Mouse (Mus musculus) ovary, adult 18-20 months (tissue): ENCODE measurements at regions not wholly inside any gene's neighbourhood (a gene's known extent, or its start where the extent isn't known, plus 50 kb on each side); places are given as distances from the start of the nearest gene placed in this dataset.

ENCODE experiments used
- DNase-seq: peaks from one replicate; pipeline ENCODE4 v3.0.0; 2022; ENCODE audit warnings: low spot score, mixed read lengths

GRCm38 (mm10) chr1:186909518-186910105 lies 57.6 kb upstream of the D1Pas1 start:
- no peak for DNase-seq

- DNase-seq: no peak
These were observed 58.1 kb upstream of the D1Pas1 start for GRCm38 (mm10) chr1:186909073-186909472.

DNA sequence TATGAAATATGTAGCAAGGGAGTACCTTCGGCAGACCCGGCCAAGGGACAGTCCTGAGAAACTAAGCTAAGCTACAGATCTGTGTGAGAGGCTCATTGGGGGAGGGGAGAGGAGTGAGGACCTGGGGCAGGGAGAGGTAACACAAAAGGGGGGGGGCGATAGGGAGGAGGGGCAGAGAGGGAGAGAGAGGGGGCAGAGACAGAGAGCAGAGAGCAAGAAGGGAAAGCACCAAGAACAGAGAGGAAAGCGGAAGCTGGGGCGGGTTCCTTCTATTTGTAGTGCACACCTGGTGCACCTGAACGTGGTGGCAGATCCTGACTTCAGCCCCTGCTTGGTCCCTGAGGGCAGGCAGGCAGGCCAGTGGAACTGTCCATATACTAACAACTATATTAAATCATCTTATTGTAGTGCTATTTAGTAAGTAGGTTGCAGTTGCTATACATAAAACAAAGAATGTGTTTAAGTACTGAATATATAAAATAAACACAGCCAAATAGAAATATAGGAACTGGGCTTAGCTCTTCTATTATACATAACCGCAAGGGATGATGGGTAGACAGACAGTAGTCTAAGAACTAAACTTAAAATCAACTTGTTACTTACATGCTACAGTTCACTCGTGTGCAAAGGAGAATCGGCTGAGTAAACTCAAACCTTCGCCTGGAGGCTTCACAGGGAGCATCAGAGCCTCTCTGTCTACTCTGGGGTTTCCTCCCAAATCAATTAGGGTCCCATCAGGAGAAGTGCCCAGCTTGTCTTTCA lies 59.6 kb upstream of the D1Pas1 start:
- no peak for DNase-seq

DNA sequence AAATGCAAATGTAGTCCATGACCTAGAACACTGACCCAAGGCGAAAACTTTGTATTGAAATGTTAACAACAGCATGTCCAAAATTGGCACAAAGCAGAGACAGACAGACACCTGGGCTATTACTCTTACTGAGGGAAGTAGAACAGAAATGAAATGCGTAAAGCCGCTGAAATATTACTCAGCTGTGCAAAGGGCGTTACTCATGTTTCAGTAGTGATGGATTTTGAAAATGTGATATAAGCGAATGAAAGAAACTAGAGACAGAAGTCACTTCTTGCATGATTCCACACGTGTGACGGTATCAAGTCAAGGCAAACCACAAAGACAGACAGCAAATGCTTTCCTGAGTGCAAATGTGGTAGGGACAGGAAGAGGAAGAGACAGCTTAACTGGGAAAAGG lies 61.3 kb upstream of the D1Pas1 start:
- no peak for DNase-seq

GRCm38 (mm10) chr1:186901548-186901947 lies 65.7 kb upstream of the D1Pas1 start:
- no peak for DNase-seq

DNA sequence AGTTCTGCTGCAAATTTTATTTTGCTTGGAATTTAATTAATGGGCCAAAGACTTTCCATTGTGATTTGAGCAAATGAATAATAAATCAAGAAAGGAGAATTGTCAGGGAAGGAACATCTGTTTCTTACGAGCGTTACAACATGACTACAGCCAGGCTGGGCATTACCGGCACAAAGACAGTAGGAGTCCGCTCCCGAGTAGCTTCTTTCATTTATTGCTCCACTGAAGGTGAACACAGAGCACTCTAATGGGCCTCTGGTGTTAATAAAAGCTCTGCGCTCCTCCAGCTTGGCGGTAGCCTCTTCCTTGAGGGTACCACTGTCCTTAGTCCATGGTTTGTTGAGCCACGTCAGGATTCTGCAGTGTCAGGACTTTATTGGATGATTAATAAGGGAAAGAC lies 69.0 kb upstream of the D1Pas1 start:
- no peak for DNase-seq

DNA sequence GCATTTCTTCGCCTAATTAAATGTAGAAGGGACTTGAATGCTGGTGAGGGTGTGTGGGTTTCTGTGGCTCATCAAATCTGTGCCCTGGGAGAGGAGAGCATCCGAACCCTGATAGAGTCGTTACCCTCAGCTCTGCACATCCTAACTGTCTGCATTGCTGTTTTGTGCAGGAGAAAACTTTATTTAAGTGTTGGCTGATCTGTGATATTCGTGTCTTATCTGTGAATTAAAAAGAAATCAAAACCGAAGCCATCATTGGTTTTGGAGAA lies 77.7 kb upstream of the D1Pas1 start:
- DNase-seq: no peak

DNA sequence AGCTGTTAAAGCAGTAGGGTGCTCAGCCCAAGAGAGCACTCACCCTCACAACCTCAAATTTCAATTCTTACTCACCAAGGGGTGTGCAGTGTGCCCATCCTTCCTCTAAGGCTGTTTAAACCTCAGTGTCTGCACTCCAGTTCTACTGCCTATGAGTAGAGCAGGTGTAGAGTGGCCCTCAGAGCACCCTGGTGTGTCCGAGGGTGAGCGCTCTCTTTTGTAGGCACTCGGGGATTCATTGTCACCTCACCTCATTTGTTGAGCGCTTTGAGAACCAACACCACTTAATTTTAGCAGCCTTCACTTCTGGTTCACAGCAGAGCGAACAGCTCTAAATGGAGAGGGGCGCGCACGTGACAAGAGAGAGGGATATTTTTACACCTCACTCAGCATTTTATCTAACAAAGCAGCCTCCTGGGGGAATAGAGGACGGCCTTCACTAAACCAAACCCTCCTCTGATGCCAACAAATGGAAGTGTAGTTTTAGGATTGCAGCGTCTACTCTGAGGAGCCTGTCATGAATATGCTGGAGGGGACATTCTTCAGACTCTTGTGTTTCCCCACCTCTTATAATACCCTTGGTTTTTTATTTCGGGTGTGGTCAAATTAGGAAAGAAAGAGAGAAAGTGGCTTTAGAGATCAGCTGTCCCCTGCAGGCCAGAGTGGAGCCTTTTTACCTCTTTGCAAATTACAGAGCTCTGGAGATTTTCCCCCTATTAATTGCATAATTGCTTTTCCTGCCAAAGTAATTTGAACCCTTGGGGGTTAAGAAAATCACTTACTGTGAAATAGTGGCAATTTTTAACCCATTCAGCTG lies 78.2 kb upstream of the D1Pas1 start:
- no peak for DNase-seq

GRCm38 (mm10) chr1:186887127-186887526 lies 80.1 kb upstream of the D1Pas1 start:
- no peak for DNase-seq

DNA sequence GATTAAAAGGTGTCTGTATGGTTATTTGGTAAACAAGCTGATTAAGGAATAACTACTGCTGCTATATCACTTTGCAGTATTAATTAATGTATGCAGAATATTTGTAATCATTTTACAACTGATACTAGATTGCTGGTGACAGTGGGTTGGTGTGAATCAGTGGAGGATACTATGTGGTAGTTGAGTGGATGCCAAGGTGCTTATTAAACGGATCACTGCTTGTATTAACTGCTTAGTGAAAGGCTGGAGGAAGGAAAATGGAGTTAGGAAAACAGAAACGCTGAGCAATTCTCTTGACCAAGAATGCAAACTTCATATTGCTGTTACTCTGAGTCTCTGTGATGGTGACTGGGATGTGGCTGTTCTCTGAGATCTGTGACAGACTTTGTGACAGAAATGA lies 86.8 kb upstream of the D1Pas1 start:
- no peak for DNase-seq

DNA sequence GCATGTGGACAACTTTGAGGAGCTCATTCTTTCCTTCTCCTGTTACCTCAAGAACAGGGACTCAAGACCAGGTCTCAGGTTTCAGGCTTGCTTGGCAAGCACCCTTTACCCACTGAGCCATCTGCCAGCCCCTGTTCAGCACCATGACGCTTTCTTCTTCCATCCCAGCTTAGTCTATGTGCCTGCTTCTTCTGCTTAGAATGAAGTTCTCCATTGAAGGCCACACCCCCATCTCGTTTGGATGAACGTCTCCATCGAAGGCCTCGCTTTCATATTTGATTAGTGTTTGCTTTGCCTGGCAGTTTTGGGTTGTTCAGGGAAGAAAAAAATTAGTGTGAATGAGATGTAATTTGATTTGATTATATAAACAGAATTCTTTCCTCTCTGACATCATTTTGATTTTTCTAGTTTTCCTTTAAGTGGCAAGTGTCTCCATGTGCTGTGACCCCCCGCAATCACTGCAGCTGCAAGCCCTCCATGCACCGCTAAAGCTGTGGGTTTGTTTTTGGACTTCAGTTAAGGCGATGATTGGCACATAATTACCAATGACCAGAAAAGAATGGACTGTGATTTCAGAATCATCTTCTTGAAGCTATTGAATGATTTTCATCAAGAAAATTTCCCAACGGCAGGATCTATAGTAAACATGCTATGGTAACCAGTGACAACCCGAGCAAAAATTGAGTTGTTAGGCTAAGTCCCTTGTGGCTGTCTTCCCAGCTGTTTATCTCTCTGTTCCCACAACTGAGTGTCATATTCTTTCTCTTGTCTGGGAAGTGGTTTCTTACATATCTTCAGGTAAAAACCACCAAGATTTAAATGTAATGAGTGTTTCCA lies 106.4 kb upstream of the D1Pas1 start:
- DNase-seq: no peak

DNA sequence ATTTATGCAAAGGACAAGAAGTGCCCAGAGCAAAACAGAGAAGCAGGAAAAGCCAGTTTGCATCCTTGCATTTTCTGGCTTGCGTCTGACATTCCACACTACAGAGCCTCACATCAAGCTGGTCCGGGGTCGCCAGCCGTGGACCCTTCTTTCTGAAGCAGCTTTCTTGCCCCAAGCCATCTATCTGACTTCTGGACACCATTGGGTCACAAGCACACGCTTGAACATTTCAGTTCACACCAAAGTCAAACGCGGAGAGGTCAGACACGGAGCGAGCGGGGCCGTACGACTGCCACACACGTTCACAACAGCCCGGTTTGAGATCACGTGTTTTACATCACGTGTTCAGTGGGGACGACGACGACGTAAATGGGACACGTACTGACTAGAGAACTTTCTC lies 108.9 kb upstream of the D1Pas1 start:
- DNase-seq: no peak

DNA sequence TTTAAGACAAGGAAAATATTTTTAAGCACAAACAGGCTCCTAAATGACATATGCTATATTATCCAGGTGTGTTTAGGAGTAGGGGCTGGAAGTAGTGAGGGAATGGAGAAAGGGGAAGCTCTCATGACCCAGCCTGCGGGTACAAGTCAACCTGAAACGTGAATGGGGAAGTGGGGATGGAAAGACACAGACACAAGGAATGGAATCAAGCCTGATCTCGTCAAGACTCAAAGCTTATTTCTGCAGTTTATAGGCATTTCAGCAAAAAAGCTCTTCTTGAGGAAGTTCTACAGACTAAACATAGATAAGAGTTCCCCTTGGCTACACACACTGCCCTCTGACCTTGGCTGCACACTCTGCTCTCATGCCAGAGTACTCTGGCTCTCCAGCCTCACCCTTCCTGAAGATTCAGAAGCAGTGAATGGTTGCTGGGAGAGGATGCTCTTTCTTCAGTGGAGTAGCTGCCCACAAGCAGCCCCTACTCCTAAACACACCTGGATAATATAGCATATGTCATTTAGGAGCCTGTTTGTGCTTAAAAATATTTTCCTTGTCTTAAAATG lies 106.4 kb upstream of the Rrp15 start:
- peak; percentile 49 for DNase-seq

GRCm38 (mm10) chr1:186845256-186845655 lies 96.1 kb upstream of the Rrp15 start:
- no peak for DNase-seq

GRCm38 (mm10) chr1:186833896-186834800 lies 85.0 kb upstream of the Rrp15 start:
- DNase-seq: no peak

- no peak for DNase-seq
These were observed 84.3 kb upstream of the Rrp15 start for GRCm38 (mm10) chr1:186833441-186833895.

DNA sequence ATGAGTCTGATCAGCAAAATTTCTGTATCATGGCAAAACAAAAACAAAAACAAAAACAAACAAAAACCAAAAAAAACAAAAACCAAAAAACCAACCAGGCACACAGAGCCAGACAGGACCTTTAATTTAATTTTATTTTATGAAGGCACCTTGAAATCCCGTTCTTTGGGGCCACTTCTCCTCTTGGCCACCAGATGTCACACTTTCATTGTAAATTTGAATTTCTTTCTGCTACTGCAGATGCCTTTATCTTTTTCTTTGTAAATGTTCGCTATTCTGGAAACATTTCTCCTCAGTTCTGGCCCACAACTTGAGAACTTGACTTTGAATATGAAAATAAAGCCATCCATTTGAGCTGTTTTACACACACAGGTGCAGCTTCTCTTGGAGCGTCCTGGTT lies 78.6 kb upstream of the Rrp15 start:
- DNase-seq: no peak

- no peak for DNase-seq
These were observed 59.2 kb upstream of the Rrp15 start for GRCm38 (mm10) chr1:186808192-186808960.

DNA sequence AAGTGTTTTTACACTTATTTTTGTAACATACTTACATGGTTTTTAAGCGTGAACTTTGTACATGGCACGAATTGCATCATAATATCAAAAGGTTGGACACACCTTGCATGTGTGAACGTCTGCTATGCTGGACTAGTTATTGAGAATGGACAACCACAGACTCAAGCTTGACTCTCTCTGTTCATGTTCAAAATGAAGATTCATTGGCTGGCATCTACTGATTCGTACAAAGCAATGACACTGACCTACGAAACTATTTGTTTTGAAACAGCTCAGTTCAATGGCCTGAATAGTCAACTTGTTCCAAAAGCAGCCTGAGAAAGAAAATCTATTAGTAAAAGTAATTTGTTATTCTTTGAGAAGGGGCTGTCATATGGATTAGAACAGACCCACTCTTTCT lies 55.3 kb upstream of the Rrp15 start:
- no peak for DNase-seq
